Mouse (Mus musculus) cortical plate, adult 2 months (tissue): ENCODE results near the gene Creg2.

Experiments
- CTCF ChIP-seq: fragments of 200-500 bp; IDR thresholded peaks from 2 replicates; pipeline ENCODE4 v1.5.1; 2011; ENCODE audit warnings: mild to moderate bottlenecking, control low read depth, low read length; ENCODE audit not compliant: insufficient read depth; ENCODE audit errors: extremely low read depth
- POLR2A ChIP-seq: fragments of 200-500 bp; IDR thresholded peaks from 2 replicates; pipeline ENCODE4 v1.6.1; 2011; ENCODE audit warnings: mild to moderate bottlenecking, low read length, control low read depth; ENCODE audit not compliant: insufficient read depth; ENCODE audit errors: extremely low read depth

DNA sequence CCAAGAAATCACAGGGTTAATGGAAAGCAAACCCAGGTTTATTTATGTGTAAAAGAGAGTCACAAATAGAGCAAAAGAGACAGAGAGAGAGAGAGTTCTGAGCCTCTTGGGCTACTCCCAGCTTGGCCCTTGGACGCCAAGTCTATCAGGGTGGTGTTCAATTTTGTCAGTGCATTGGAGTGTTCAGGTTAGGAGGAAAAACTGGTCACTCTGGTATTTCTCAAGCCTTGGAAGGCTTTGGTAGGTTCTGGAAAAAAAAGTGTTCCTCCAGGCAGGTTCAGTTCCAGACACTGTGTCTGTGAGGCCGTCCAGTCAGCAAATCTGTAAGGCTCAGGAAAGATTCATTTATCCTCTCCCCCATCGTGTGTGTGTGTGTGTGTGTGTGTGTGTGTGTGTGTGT lies 25.8 kb downstream of the Creg2 start:
- TF ChIP-seq CTCF = no peak
- no peak for TF ChIP-seq POLR2A
